Mouse (Mus musculus) megakaryocyte progenitor cell, adult 5-6 weeks (primary cell): ENCODE measurements around the gene Cldn9. TPM values are rescaled to one million over a fixed set of nuclear protein-coding genes. Genes with fewer than 3 reads are reported as not detected.
A peak's percentile ranks its signal among the peaks of the same experiment; 100 is the strongest.

Experiments used
- ATAC-seq: replicated peaks from 2 replicates; pipeline ENCODE4 v1.8.0; 2016; ENCODE audit warnings: mild to moderate bottlenecking, moderate TSS enrichment, inconsistent platforms; ENCODE audit not compliant: poor library complexity
- total RNA-seq, 2 experiments: library from RNA; stranded (forward) in 1 of 2; stranded (reverse) in 1 of 2; fragments of 157-497, 149-512 nt in 1 of 2; fragments of 200-1000 nt in 1 of 2; gene quantifications; 2 replicates each; pipeline versions ENCODE4 v1.2.3 to v1.2.4; 2015 to 2017

Cldn9 gene
- total RNA-seq, 2 experiments from 2014 or later, result not detected

GRCm38 (mm10) chr17:23681086-23681485, 2.7 kb downstream of the Cldn9 start:
- no peak for ATAC-seq

GRCm38 (mm10) chr17:23680336-23680735, 3.5 kb downstream of the Cldn9 start:
- ATAC-seq, result no peak

GRCm38 (mm10) chr17:23679127-23679835, 4.5 kb downstream of the Cldn9 start, which contains the start of gene Cldn6:
Cldn6 (plus strand) TSS chr17:23679249.
- no peak for ATAC-seq

GRCm38 (mm10) chr17:23677236-23677679, 6.6 kb downstream of the Cldn9 start, which contains the start of gene Tnfrsf12a:
Tnfrsf12a (minus strand) TSS chr17:23677468.
- peak; percentile 57 for ATAC-seq

- no peak for ATAC-seq
Observed at GRCm38 (mm10) chr17:23676473-23677031, 7.3 kb downstream of the Cldn9 start.

- ATAC-seq, result peak; percentile 29
Observed at GRCm38 (mm10) chr17:23675564-23676281, 8.1 kb downstream of the Cldn9 start.

GRCm38 (mm10) chr17:23675127-23675526, 8.7 kb downstream of the Cldn9 start:
- no peak for ATAC-seq

- ATAC-seq, result no peak
Observed at GRCm38 (mm10) chr17:23674271-23674952, 9.4 kb downstream of the Cldn9 start.

- ATAC-seq, result peak; percentile 77
Observed at GRCm38 (mm10) chr17:23673424-23674073, 10.3 kb downstream of the Cldn9 start, which contains the start of the genes Hcfc1r1 and Thoc6. Hcfc1r1 (plus strand) TSS chr17:23673596. Thoc6 (minus strand) TSS chr17:23673882.

GRCm38 (mm10) chr17:23672761-23673160, 11.1 kb downstream of the Cldn9 start:
- no peak for ATAC-seq

GRCm38 (mm10) chr17:23671519-23671918, 12.3 kb downstream of the Cldn9 start:
- no peak for ATAC-seq

- no peak for ATAC-seq
Observed at GRCm38 (mm10) chr17:23670516-23671074, 13.2 kb downstream of the Cldn9 start.

- ATAC-seq, result no peak
Observed at GRCm38 (mm10) chr17:23665511-23665910, 18.3 kb downstream of the Cldn9 start.

- ATAC-seq, result peak; percentile 74
Observed at GRCm38 (mm10) chr17:23664556-23665021, 19.2 kb downstream of the Cldn9 start.

- peak; percentile 33 for ATAC-seq
Observed at GRCm38 (mm10) chr17:23661526-23661925, 22.3 kb downstream of the Cldn9 start.

- peak; percentile 45; the same call in 1 of the 2 replicates for ATAC-seq
Observed at GRCm38 (mm10) chr17:23660876-23661200, 23.0 kb downstream of the Cldn9 start.

GRCm38 (mm10) chr17:23660117-23660875, 23.5 kb downstream of the Cldn9 start, which contains the start of gene Bicdl2:
Bicdl2 (plus strand) TSS chr17:23660506.
- peak; percentile 52 for ATAC-seq

- no peak for ATAC-seq
Observed at GRCm38 (mm10) chr17:23658450-23658849, 25.4 kb downstream of the Cldn9 start.

- ATAC-seq, result peak; percentile 68
Observed at GRCm38 (mm10) chr17:23654410-23654809, 29.4 kb downstream of the Cldn9 start.
